Mouse (Mus musculus) MEL (cell line): Measurements from ENCODE around the gene Sars2. TPM values are rescaled to one million over a fixed set of nuclear protein-coding genes. Genes with fewer than 3 reads are reported as not detected.

ENCODE experiments used
- DNase-seq: peaks from one replicate; pipeline ENCODE4 v3.0.0; 2011; ENCODE audit warnings: low read depth, low spot score
- H3K27ac ChIP-seq: 2 replicates; pipeline ENCODE4 v1.5.1; 2012; ENCODE audit warnings: low read depth, mild to moderate bottlenecking, control low read depth, low read length, moderate library complexity; ENCODE audit not compliant: control insufficient read depth
- H3K27me3 ChIP-seq, 2 experiments: fragments of 150-350 bp in 1 of 2; sonication (generic) in 1 of 2; 2 replicates each; pipeline ENCODE4 v1.6.1; 2012; ENCODE audit warnings: low read length in 2 of 2, mild to moderate bottlenecking in 2 of 2, improper control_type of control experiment in 1 of 2, moderate library complexity in 1 of 2; ENCODE audit not compliant: insufficient read depth in 2 of 2, control insufficient read depth in 1 of 2
- H3K36me3 ChIP-seq, 2 experiments: 2 replicates each; pipeline ENCODE4 v1.6.1; 2012 to 2014; ENCODE audit warnings: low read length in 2 of 2, improper control_type of control experiment in 1 of 2, inconsistent platforms in 1 of 2, mild to moderate bottlenecking in 1 of 2; ENCODE audit not compliant: insufficient read depth in 2 of 2, control insufficient read depth in 1 of 2
- H3K4me1 ChIP-seq, 2 experiments: fragments of 150-350 bp in 1 of 2; sonication (generic) in 1 of 2; 2 replicates each; pipeline ENCODE4 v1.6.1; 2012; ENCODE audit warnings: low read length in 2 of 2, improper control_type of control experiment in 1 of 2, mild to moderate bottlenecking in 1 of 2; ENCODE audit not compliant: insufficient read depth in 2 of 2, control insufficient read depth in 1 of 2
- H3K4me3 ChIP-seq, 2 experiments: fragments of 150-350 bp in 1 of 2; sonication (generic) in 1 of 2; 2 replicates each; pipeline ENCODE4 v1.5.1; 2012; ENCODE audit warnings: low read depth in 2 of 2, low read length in 2 of 2, mild to moderate bottlenecking in 2 of 2, moderate library complexity in 2 of 2, control low read depth in 1 of 2, improper control_type of control experiment in 1 of 2; ENCODE audit not compliant: control insufficient read depth in 1 of 2, insufficient read depth in 1 of 2
- H3K79me2 ChIP-seq: 2 replicates; pipeline ENCODE4 v1.6.1; 2012; ENCODE audit warnings: mild to moderate bottlenecking, low read length, moderate library complexity; ENCODE audit not compliant: control insufficient read depth, poor library complexity, insufficient read depth
- H3K9ac ChIP-seq: 2 replicates; pipeline ENCODE4 v1.6.1; 2012; ENCODE audit warnings: low read depth, mild to moderate bottlenecking, control low read depth, low read length, moderate library complexity; ENCODE audit not compliant: control insufficient read depth, poor library complexity, severe bottlenecking
- H3K9me3 ChIP-seq: fragments of 150-350 bp; sonication (generic); replicated peaks from 2 replicates; pipeline ENCODE4 v1.6.1; 2012; ENCODE audit warnings: mild to moderate bottlenecking, low read length, improper control_type of control experiment, moderate library complexity; ENCODE audit not compliant: insufficient read depth
- BHLHE40 ChIP-seq: IDR thresholded peaks from 2 replicates; pipeline ENCODE4 v1.6.1; 2012; ENCODE audit warnings: low read depth, mild to moderate bottlenecking, inconsistent platforms, low read length, improper control_type of control experiment, borderline replicate concordance
- CHD2 ChIP-seq: IDR thresholded peaks from 2 replicates; pipeline ENCODE4 v1.6.1; 2011; ENCODE audit warnings: low read length, improper control_type of control experiment
- CTCF ChIP-seq, 3 experiments: IDR thresholded peaks in 2 of 3; conservative IDR thresholded peaks in 1 of 3; 2 replicates each; pipeline ENCODE4 v1.5.1; 2011 to 2012; ENCODE audit warnings: low read length in 3 of 3, low read depth in 2 of 3, mild to moderate bottlenecking in 2 of 3, improper control_type of control experiment in 1 of 3, inconsistent platforms in 1 of 3, mixed read lengths in 1 of 3, moderate library complexity in 1 of 3; ENCODE audit not compliant: control insufficient read depth in 1 of 3, insufficient read depth in 1 of 3, poor library complexity in 1 of 3, severe bottlenecking in 1 of 3
- EP300 ChIP-seq, 2 experiments: IDR thresholded peaks; 2 replicates each; pipeline ENCODE4 v1.6.1; 2011; ENCODE audit warnings: improper control_type of control experiment in 2 of 2, low read length in 2 of 2, low read depth in 1 of 2, mild to moderate bottlenecking in 1 of 2
- ETS1 ChIP-seq: IDR thresholded peaks from 2 replicates; pipeline ENCODE4 v1.6.1; 2012; ENCODE audit warnings: low read depth, mild to moderate bottlenecking, inconsistent platforms, low read length, improper control_type of control experiment, moderate library complexity
- GATA1 ChIP-seq: IDR thresholded peaks from 2 replicates; pipeline ENCODE4 v1.6.1; 2011; ENCODE audit warnings: low read depth, low read length, improper control_type of control experiment
- HCFC1 ChIP-seq: IDR thresholded peaks from 2 replicates; pipeline ENCODE4 v1.6.1; 2012; ENCODE audit warnings: low read depth, mild to moderate bottlenecking, inconsistent platforms, low read length, improper control_type of control experiment, moderate library complexity
- JUND ChIP-seq: IDR thresholded peaks from 2 replicates; pipeline ENCODE4 v1.6.1; 2011; ENCODE audit warnings: low read depth, mild to moderate bottlenecking, improper control_type of control experiment, low read length
- KAT2A ChIP-seq: conservative IDR thresholded peaks from 2 replicates; pipeline ENCODE4 v1.6.1; 2012; ENCODE audit warnings: low read depth, low read length, improper control_type of control experiment, inconsistent platforms
- MAX ChIP-seq: IDR thresholded peaks from 2 replicates; pipeline ENCODE4 v1.6.1; 2011; ENCODE audit warnings: low read length, improper control_type of control experiment
- MAZ ChIP-seq: IDR thresholded peaks from 2 replicates; pipeline ENCODE4 v1.6.1; 2012; ENCODE audit warnings: low read depth, mild to moderate bottlenecking, inconsistent platforms, low read length, improper control_type of control experiment
- MEF2A ChIP-seq: IDR thresholded peaks from 2 replicates; pipeline ENCODE4 v1.6.1; 2014; ENCODE audit warnings: low read depth, mild to moderate bottlenecking, inconsistent platforms, low read length, improper control_type of control experiment; ENCODE audit not compliant: poor library complexity, insufficient replicate concordance, severe bottlenecking; ENCODE audit errors: extremely low read depth
- MYC ChIP-seq: IDR thresholded peaks from 2 replicates; pipeline ENCODE4 v1.6.1; 2011; ENCODE audit warnings: low read depth, mild to moderate bottlenecking, low read length, improper control_type of control experiment, moderate library complexity
- NRF1 ChIP-seq: IDR thresholded peaks from 2 replicates; pipeline ENCODE4 v1.6.1; 2014; ENCODE audit warnings: low read depth, mild to moderate bottlenecking, inconsistent platforms, low read length, improper control_type of control experiment, moderate library complexity; ENCODE audit not compliant: poor library complexity, insufficient read depth, severe bottlenecking
- POLR2AphosphoS2 ChIP-seq: IDR thresholded peaks from 2 replicates; pipeline ENCODE4 v1.6.1; 2011; ENCODE audit warnings: low read length, improper control_type of control experiment
- SIN3A ChIP-seq: IDR thresholded peaks from 2 replicates; pipeline ENCODE4 v1.6.1; 2012; ENCODE audit warnings: low read length, improper control_type of control experiment, inconsistent platforms
- SMC3 ChIP-seq: IDR thresholded peaks from 2 replicates; pipeline ENCODE4 v1.6.1; 2011; ENCODE audit warnings: low read depth, low read length, improper control_type of control experiment
- TAL1 ChIP-seq: IDR thresholded peaks from 2 replicates; pipeline ENCODE4 v1.6.1; 2012; ENCODE audit warnings: mild to moderate bottlenecking, inconsistent platforms, low read length, moderate library complexity, mixed read lengths
- TBP ChIP-seq: IDR thresholded peaks from 2 replicates; pipeline ENCODE4 v1.8.0; 2011; ENCODE audit warnings: low read depth, low read length, improper control_type of control experiment
- TCF12 ChIP-seq: IDR thresholded peaks from 2 replicates; pipeline ENCODE4 v1.6.1; 2014; ENCODE audit warnings: low read depth, mild to moderate bottlenecking, inconsistent platforms, low read length, improper control_type of control experiment, moderate library complexity
- UBTF ChIP-seq: IDR thresholded peaks from 2 replicates; pipeline ENCODE4 v1.6.1; 2012; ENCODE audit warnings: low read depth, mild to moderate bottlenecking, inconsistent platforms, low read length, improper control_type of control experiment, moderate library complexity, borderline replicate concordance; ENCODE audit not compliant: insufficient read depth
- ZNF384 ChIP-seq: IDR thresholded peaks from 2 replicates; pipeline ENCODE4 v1.6.1; 2012; ENCODE audit warnings: low read depth, mild to moderate bottlenecking, inconsistent platforms, low read length, improper control_type of control experiment
- polyA plus RNA-seq, 2 experiments: library from polyadenylated mRNA; stranded (reverse) in 1 of 2; unstranded in 1 of 2; fragments of >175 nt in 1 of 2; fragments of >200 nt in 1 of 2; gene quantifications; 2 replicates each; pipeline versions ENCODE4 v1.2.1 to v1.2.4; 2012; ENCODE audit warnings: low replicate concordance in 2 of 2, low read depth in 1 of 2; ENCODE audit not compliant: insufficient read length in 2 of 2, insufficient read depth in 1 of 2, missing spikeins in 1 of 2
- total RNA-seq: library from RNA; depleted of rRNA; stranded (reverse); fragments of 300-350 nt; gene quantifications from 2 replicates; pipeline ENCODE4 v1.2.3, GENCODE M21; 2012

Gene Sars2
- total and polyA plus RNA-seq, 3 experiments, result 19.2 to 51.4 TPM; not detected in 1

GRCm38 (mm10) chr7:28767462-28767965 is 25.7 kb downstream of the Sars2 start, which contains the start of gene Nfkbib:
TSS of gene Nfkbib (minus strand) at chr7:28767512.
- Histone ChIP-seq H3K4me1 (peaks cover 27 to 46% of the 10 kb centered on the region in 2 experiments), H3K4me3 (peak within 1 kb of the TSS; percentile 69 to 88), H3K9me3 (no peaks in the 10 kb centered on the region), H3K9ac (peak within 1 kb of the TSS; percentile 63), H3K27ac (peak within 1 kb of the TSS; percentile 20), H3K79me2 (peaks cover 20% of the 10 kb centered on the region), H3K27me3 (no peaks in the 10 kb centered on the region), H3K36me3 (peaks cover 0 to 32% of the 10 kb centered on the region in 2 experiments; a peak in 3 of 4 replicates)
- peak; percentile 8 for DNase-seq
- TF ChIP-seq CTCF (IDR thresholded peaks at IDR 0.05 in 2 of 3, conservative IDR thresholded peaks at IDR 0.05 in 1 of 3; ENCODE audit: control insufficient read depth in 1 of 3, insufficient read depth in 1 of 3, low read depth in 2 of 3, low read length in 3 of 3, poor library complexity in 1 of 3, severe bottlenecking in 1 of 3), result no peak
- no peak for TF ChIP-seq POLR2AphosphoS2
- TF ChIP-seq JUND, result no peak
- TF ChIP-seq MAX, result no peak
- TF ChIP-seq TBP, result no peak
- TF ChIP-seq NRF1, result no peak
- TF ChIP-seq KAT2A, result no peak
- no peak for TF ChIP-seq MEF2A
- TF ChIP-seq MYC, result no peak
- no peak for TF ChIP-seq MAZ
- TF ChIP-seq TCF12, result no peak
- no peak for TF ChIP-seq BHLHE40
- TF ChIP-seq CHD2, result no peak

- Histone ChIP-seq H3K27ac (peak overlapping the region; percentile 95), H3K9me3 (no peaks in the 10 kb centered on the region), H3K4me3 (peak overlapping the region; percentile 8 to 33; a peak in 3 of 4 replicates), H3K4me1 (peaks cover 27 to 46% of the 10 kb centered on the region in 2 experiments), H3K9ac (peak overlapping the region; percentile 57), H3K27me3 (no peaks in the 10 kb centered on the region), H3K79me2 (peaks cover 20% of the 10 kb centered on the region), H3K36me3 (peaks cover 1 to 32% of the 10 kb centered on the region in 2 experiments; a peak in 3 of 4 replicates)
- DNase-seq, result peak; percentile 81
- TF ChIP-seq TBP, result no peak
- TF ChIP-seq EP300 (IDR thresholded peaks at IDR 0.05; ENCODE audit: low read depth in 1 of 2, low read length in 2 of 2), result peak; percentile 7 to 75; a peak in 1 of 4 replicates
- TF ChIP-seq ETS1, result peak; percentile 41; the same call in 1 of the 2 replicates
- TF ChIP-seq KAT2A, result peak; percentile 14; the same call in 1 of the 2 replicates
- TF ChIP-seq POLR2AphosphoS2, result no peak
- TF ChIP-seq HCFC1, result no peak
- TF ChIP-seq UBTF, result no peak
- TF ChIP-seq MEF2A, result 0 out of 2 replicates have a peak, but pooled peaks have one; percentile 12
- peak; percentile 69; the same call in 1 of the 2 replicates for TF ChIP-seq TCF12
- TF ChIP-seq CHD2, result no peak
- peak; percentile 53 for TF ChIP-seq GATA1
- TF ChIP-seq ZNF384, result peak; percentile 92
- peak; percentile 57; the same call in 1 of the 2 replicates for TF ChIP-seq MYC
- TF ChIP-seq SIN3A, result peak; percentile 65
- TF ChIP-seq MAX, result peak; percentile 0; the same call in 1 of the 2 replicates
- no peak for TF ChIP-seq SMC3
- peak; percentile 28 for TF ChIP-seq TAL1
Measured at GRCm38 (mm10) chr7:28769414-28769958, 27.7 kb downstream of the Sars2 start.
